Mouse (Mus musculus) intestine, postnatal 0 days (tissue): Measurements from ENCODE around the gene Sgsh. TPM values are rescaled to one million over a fixed set of nuclear protein-coding genes. Genes with fewer than 3 reads are reported as not detected.
A peak's percentile ranks its signal among the peaks of the same experiment; 100 is the strongest.

Experiments
- ATAC-seq: fragments of 200-750 bp; cut with Nextera tagmentation; 2 replicates; pipeline ENCODE4 v1.8.0; 2017; ENCODE audit warnings: mild to moderate bottlenecking, moderate TSS enrichment, moderate library complexity
- H3K27ac ChIP-seq: fragments of 300-500 bp; sonication (generic); 2 replicates; pipeline ENCODE4 v1.5.1; 2014; ENCODE audit warnings: mild to moderate bottlenecking, low read depth, low read length, moderate library complexity
- H3K27me3 ChIP-seq: fragments of 300-500 bp; sonication (generic); replicated peaks from 2 replicates; pipeline ENCODE4 v1.6.1; 2014; ENCODE audit warnings: low read length, mixed read lengths; ENCODE audit not compliant: control insufficient read depth, insufficient read depth
- H3K36me3 ChIP-seq: fragments of 300-500 bp; sonication (generic); 2 replicates; pipeline ENCODE4 v1.6.1; 2014; ENCODE audit warnings: mild to moderate bottlenecking, moderate library complexity; ENCODE audit not compliant: control insufficient read depth, insufficient read depth
- H3K4me1 ChIP-seq: fragments of 300-500 bp; sonication (generic); replicated peaks from 2 replicates; pipeline ENCODE4 v1.6.1; 2014; ENCODE audit warnings: antibody characterized with exemption, low read length, mixed read lengths; ENCODE audit not compliant: control insufficient read depth, insufficient read depth
- H3K4me2 ChIP-seq: fragments of 300-500 bp; sonication (generic); replicated peaks from 2 replicates; pipeline ENCODE4 v1.6.1; 2014; ENCODE audit warnings: low read depth, mild to moderate bottlenecking, moderate library complexity
- H3K4me3 ChIP-seq: fragments of 300-500 bp; sonication (generic); 2 replicates; pipeline ENCODE4 v1.5.1; 2014; ENCODE audit warnings: low read depth, low read length
- H3K9ac ChIP-seq: fragments of 300-500 bp; sonication (generic); 2 replicates; pipeline ENCODE4 v1.6.1; 2014; ENCODE audit warnings: mild to moderate bottlenecking, low read depth, low read length
- H3K9me3 ChIP-seq: fragments of 300-500 bp; sonication (generic); 2 replicates; pipeline ENCODE4 v1.6.1; 2016; ENCODE audit warnings: mixed run types; ENCODE audit not compliant: control insufficient read depth
- CTCF ChIP-seq: sonication (generic); IDR thresholded peaks from 2 replicates; pipeline ENCODE4 v1.5.1; 2016; ENCODE audit warnings: low read depth, mild to moderate bottlenecking, control low read depth, antibody characterized with exemption, moderate library complexity
- WGBS: fragments of 180-500 bp; shearing (Covaris S2); extraction: QIAGEN DNeasy Blood & Tissue Kit; methylation state at CpG from one replicate; pipeline ENCODE4 v1.1.7; 2014; 5-methylcytosine and 5-hydroxymethylcytosine counted together
- polyA plus RNA-seq: library from polyadenylated mRNA; unstranded; fragments of >200 nt; fragmentation: Nextera tagmentation; extraction: Ambion mirVana; gene quantifications from 2 replicates; pipeline ENCODE4 v1.2.1, GENCODE M21; 2015

The Sgsh gene
- polyA plus RNA-seq, 1 experiment from 2014 or later = 7.7 TPM

DNA sequence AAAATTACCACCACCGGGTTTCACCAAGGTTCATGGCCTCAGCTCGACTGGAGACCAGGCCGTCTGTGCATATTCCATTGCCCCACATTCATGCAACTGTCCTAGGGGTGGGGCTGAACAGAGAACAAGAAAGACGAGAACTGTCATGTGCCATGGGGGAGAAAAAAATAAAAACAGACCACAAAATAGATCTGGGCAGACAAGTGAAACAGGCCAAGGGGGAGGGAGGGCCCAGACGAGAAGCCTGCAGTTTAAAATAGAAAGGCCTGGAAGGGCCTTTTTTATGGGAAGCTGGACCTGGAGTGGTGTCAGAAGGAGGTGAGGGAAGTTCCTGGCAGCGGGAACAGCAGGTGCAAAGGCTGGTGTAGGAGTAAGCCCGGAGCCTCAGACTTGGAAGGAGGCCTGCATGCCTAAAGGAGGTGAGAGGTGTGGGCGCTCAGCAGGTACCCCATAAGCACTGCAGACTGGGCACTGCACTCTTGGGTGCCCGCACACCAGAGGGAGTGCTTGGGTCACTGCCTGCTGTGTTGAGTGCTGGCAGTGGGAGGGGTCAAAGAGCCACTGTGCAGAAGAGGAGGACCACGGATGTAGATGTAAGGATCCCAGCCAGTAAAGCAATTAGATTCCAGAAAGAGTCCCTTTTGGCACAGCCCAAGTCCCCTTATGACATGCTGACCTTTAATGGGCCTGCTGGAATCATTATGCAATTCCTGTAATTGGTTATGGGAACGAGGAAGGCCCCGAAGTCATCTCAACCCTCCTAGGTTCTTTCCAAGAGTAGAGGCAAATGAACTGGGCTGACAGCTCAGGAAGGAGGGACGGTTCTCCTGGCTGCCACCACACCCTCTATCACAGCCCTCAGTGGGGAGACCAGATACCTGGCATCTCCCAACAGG is 48.3 kb downstream of the Sgsh start:
- H3K4me1 ChIP-seq = no peaks in the 10 kb centered on the region
- H3K9me3 ChIP-seq = no peaks in the 10 kb centered on the region
- TF ChIP-seq CTCF = peak; percentile 18; the same call in 1 of the 2 replicates
- WGBS = 53% methylated on average over 13 of the region's 13 CpGs
- no peak overlapping the region for H3K27ac ChIP-seq
- no peaks in the 10 kb centered on the region for H3K27me3 ChIP-seq
- H3K4me2 ChIP-seq = no peak overlapping the region
- H3K9ac ChIP-seq = no peak overlapping the region
- ATAC-seq = 0 out of 2 replicates have a peak, but pooled peaks have one; percentile 14
- H3K4me3 ChIP-seq = no peak overlapping the region
- H3K36me3 ChIP-seq = no peaks in the 10 kb centered on the region

DNA sequence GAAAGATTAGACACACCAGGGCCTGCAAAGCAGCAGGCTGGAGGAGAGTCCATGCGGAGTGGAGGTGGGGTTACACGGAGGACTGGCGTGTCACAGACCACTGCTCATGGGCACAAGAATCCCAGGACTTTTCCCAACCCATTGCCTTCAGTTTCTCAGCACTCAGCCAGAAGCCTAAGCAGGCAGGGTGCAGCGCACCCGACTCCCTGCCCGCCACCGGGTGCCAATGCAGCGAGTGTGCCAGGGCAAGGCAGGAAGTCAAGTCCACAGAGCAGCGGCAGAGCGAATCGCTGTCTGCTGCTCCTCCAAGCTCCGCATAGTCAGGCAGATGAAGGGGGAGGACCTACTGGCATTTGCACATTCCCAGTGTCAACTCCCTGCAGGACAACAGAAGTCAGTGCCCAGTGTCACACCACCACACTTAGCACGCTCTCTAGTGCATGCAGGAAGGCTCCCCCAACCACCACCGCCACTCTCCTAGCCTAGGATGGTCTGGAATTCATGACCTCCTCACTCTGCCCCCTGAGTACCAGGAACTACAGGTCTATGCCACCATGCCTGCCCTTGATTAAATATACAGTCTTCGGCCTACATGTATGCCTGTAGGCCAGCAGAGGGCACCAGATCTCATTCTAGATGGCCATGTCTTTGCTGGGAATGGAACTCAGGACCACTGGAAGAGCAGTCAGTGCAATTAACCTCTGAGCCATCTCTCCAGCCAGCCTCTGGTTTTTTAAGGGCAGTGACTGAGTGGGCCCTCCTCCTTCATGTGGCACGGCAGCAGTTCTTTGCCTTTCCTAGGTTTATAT is 50.2 kb downstream of the Sgsh start:
- H3K4me3 ChIP-seq = no peak overlapping the region
- no peaks in the 10 kb centered on the region for H3K36me3 ChIP-seq
- no peaks in the 10 kb centered on the region for H3K9me3 ChIP-seq
- H3K27ac ChIP-seq = no peak overlapping the region
- no peak overlapping the region for H3K9ac ChIP-seq
- no peak overlapping the region for H3K4me2 ChIP-seq
- 47% methylated on average over 16 of the region's 16 CpGs for WGBS
- 0 out of 2 replicates have a peak, but pooled peaks have one; percentile 17 for ATAC-seq
- H3K27me3 ChIP-seq = no peaks in the 10 kb centered on the region
- TF ChIP-seq CTCF = peak; percentile 88
- no peaks in the 10 kb centered on the region for H3K4me1 ChIP-seq

DNA sequence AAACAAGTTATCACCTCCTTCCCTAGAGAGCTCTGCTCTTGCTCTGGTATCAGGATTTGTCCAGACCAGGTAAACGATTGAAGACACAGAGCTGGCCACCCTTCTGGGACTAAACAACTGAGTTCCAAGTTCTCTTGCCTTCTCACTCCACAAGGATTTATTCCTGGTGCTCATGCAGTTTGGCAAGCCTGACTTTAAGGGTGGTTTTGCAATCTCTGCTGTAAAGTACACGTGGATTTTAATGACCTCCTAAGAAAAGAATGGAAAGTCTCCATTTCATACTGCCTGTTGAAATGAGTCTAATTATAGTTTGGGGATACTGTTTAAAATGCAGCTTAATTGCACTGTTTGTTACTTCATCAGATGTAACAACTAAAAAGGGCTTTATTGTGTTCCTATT is 54.4 kb downstream of the Sgsh start:
- Histone ChIP-seq H3K9ac (peak overlapping the region; percentile 94; the same call in 1 of the 2 replicates), H3K36me3 (peaks cover 21% of the 10 kb centered on the region), H3K4me3 (no peak overlapping the region), H3K4me2 (no peak overlapping the region), H3K9me3 (no peaks in the 10 kb centered on the region), H3K27me3 (no peaks in the 10 kb centered on the region), H3K4me1 (no peaks in the 10 kb centered on the region), H3K27ac (no peak overlapping the region)
- TF ChIP-seq CTCF = no peak
- 20% methylated on average over 2 of the region's 2 CpGs for WGBS
- no peak for ATAC-seq

DNA sequence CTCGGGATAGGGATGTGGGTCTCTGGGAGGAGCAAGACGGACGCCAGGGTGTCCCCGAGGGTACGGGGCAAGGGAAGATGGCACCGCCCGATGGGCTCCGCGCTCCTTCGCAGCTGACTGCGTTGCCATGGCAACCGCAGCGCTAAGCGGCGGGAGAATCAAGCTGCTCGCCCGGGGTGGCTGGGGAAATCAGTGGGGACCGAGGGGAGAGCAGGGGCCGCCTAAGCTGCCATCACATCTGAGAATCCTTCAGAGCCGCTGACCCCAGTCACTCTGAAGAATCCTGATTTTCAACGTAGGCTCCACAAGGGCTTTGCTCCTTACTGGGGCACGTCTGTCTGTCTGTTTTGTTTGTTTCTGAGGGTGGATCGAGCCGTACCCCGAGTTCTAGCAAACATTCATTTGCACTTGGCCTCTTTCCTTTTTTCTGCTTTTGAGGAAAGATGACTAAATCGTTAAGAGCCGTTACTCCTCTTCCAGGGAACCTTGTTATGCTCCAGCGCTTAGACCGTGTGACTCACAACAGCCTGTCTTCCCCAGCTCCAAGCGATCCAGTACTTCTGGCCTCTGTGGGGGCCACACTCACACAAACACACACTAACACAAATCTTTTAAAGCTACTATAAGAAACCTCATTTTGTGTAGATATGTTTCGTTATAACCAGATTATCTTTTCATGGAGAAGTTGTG is 54.9 kb downstream of the Sgsh start:
- TF ChIP-seq CTCF = peak; percentile 41
- H3K27ac ChIP-seq = peak overlapping the region; percentile 58
- no peaks in the 10 kb centered on the region for H3K4me1 ChIP-seq
- ATAC-seq = peak; percentile 58
- H3K27me3 ChIP-seq = no peaks in the 10 kb centered on the region
- 1% methylated on average over 31 of the region's 31 CpGs for WGBS
- peak overlapping the region; percentile 93 for H3K4me3 ChIP-seq
- peaks cover 27% of the 10 kb centered on the region for H3K36me3 ChIP-seq
- H3K9me3 ChIP-seq = no peaks in the 10 kb centered on the region
- H3K9ac ChIP-seq = peak overlapping the region; percentile 94
- H3K4me2 ChIP-seq = peak overlapping the region; percentile 73

DNA sequence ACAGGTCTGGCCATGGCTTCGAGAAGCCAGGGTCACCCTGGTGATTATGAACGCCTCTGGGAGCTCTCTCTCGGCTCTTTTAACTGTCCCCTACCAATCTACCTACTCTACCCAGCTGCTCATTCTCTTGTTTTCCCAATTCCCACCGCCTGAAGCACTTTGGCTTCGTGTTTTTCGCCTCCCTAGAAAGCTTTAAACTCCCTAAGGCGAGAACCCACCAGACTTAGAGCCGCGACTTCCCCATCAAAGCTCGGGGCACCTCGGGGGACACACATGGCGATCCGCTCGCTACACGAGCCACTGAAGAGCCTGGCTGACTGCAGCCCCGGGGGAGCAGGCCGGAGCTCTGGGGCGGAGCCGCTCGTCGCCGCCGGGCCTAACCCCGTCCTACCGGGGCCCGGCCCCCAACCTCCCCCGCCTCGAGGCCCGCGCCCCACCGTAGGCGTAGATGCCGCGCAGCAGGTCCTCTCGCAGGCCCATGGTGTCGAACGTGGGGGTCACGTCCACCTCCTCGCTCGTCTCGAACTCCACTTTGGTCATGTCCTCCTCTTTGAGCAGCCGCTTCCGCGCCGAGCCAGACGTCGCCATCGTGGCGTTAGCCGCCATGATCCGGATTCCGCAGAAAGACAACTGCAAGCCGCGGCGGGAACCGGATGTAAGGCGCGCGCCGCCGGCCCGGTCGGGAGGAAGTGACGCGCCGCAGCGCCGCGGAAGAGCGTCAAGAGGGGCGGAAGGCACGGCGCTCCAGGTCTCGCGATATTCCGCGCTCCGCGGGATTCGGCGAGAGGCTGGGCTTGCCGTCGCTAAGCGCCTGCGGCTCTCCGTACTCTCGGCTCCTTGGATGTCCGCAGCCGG is 55.7 kb downstream of the Sgsh start, which contains the start of gene Eif4a3:
TSS of gene Eif4a3 (minus strand) at position 699 of the 855 bp plus-strand sequence.
- Histone ChIP-seq H3K27ac (peak within 1 kb of the TSS; percentile 80), H3K4me2 (peak within 1 kb of the TSS; percentile 73), H3K4me1 (no peaks in the 10 kb centered on the region), H3K36me3 (peaks cover 35% of the 10 kb centered on the region), H3K9me3 (no peaks in the 10 kb centered on the region), H3K27me3 (no peaks in the 10 kb centered on the region), H3K4me3 (peak within 1 kb of the TSS; percentile 93), H3K9ac (peak within 1 kb of the TSS; percentile 94)
- no peak for TF ChIP-seq CTCF
- ATAC-seq = peak; percentile 96
- under 1% methylated on average over 89 of the region's 89 CpGs for WGBS
